Mouse (Mus musculus) thymus, adult 2 months (tissue): ENCODE measurements at regions not wholly inside any gene's neighbourhood (a gene's known extent, or its start where the extent isn't known, plus 50 kb on each side); places are given as distances from the start of the nearest gene placed in this dataset.

ENCODE experiments used
- DNase-seq: peaks from one replicate; pipeline ENCODE4 v3.0.0; 2021
- H3K27ac ChIP-seq: fragments of 200-500 bp; 2 replicates; pipeline ENCODE4 v1.5.1; 2012; ENCODE audit warnings: low read length, control low read depth; ENCODE audit not compliant: control insufficient read depth, insufficient read depth
- H3K27me3 ChIP-seq: fragments of 200-500 bp; 2 replicates; pipeline ENCODE4 v1.6.1; 2012; ENCODE audit warnings: mild to moderate bottlenecking, low read length, moderate library complexity, mixed read lengths; ENCODE audit not compliant: control insufficient read depth, insufficient read depth
- H3K36me3 ChIP-seq: fragments of 200-500 bp; 2 replicates; pipeline ENCODE4 v1.6.1; 2012; ENCODE audit warnings: mild to moderate bottlenecking, low read length, moderate library complexity; ENCODE audit not compliant: control insufficient read depth, insufficient read depth
- H3K4me1 ChIP-seq: fragments of 200-500 bp; replicated peaks from 2 replicates; pipeline ENCODE4 v1.6.1; 2012; ENCODE audit warnings: low read length; ENCODE audit not compliant: control insufficient read depth, insufficient read depth
- H3K4me3 ChIP-seq: fragments of 200-500 bp; 2 replicates; pipeline ENCODE4 v1.5.1; 2012; ENCODE audit warnings: mild to moderate bottlenecking, low read length, control low read depth, moderate library complexity; ENCODE audit not compliant: control insufficient read depth, insufficient read depth
- CTCF ChIP-seq: fragments of 200-500 bp; IDR thresholded peaks from 2 replicates; pipeline ENCODE4 v1.5.1; 2012; ENCODE audit warnings: mild to moderate bottlenecking, control low read depth, low read length, moderate library complexity, borderline replicate concordance; ENCODE audit not compliant: control insufficient read depth, poor library complexity, insufficient read depth; ENCODE audit errors: extremely low read depth
- POLR2A ChIP-seq: fragments of 200-500 bp; IDR thresholded peaks from 2 replicates; pipeline ENCODE4 v1.6.1; 2012; ENCODE audit warnings: mild to moderate bottlenecking, low read length, control low read depth, moderate library complexity; ENCODE audit not compliant: control insufficient read depth, poor library complexity, insufficient read depth; ENCODE audit errors: extremely low read depth
- WGBS: fragments of 180-500 bp; shearing (Covaris S2); methylation state at CpG from one replicate; pipeline ENCODE4 v1.1.7; 2018; 5-methylcytosine and 5-hydroxymethylcytosine counted together

DNA sequence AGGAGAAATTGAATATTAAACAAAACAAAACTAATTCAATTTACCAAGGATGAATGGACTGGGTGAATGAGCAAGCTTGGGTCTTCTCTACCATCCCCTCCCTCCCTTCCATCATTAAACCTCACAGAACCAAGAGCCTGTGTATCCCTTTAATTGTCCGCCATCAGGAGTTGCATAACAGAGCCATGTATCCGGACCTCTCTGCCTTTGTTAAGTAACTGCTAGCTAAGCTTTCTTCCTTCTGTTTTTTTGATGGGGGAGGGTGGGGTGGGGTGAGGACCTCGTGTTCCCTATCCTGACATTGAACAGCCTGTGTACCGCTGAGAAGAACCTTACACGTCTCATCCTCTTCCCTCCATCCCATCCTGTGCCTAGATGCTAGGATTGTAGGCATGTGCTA is 274.0 kb downstream of the Pmp22 start:
- TF ChIP-seq POLR2A (no peak), CTCF (no peak)
- no peak for DNase-seq
- Histone ChIP-seq H3K36me3 (no peaks in the 10 kb centered on the region), H3K4me1 (no peaks in the 10 kb centered on the region), H3K27me3 (no peaks in the 10 kb centered on the region), H3K4me3 (no peak overlapping the region), H3K27ac (no peak overlapping the region)
- WGBS, result 34% methylated on average over 5 of the region's 5 CpGs

DNA sequence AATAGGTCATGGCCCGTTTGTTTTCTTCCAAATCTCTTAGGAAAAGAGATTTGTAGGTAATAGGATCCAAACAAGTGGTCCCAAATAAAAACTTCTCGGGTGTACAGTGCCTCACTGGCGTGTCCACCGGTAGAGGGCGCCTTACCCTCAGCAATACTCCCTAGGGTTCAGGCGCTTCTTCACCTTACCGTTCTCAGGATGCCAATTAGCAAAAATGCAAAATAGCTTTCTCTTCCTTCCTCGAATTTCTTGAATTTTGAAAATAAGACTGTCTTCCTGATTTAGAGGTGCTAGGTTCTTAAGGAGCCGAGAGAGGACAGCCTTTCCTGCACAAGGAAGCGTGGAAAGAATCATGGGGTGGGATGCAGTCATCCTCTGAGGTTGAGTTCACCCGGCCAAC is 275.9 kb downstream of the Pmp22 start:
- 17% methylated on average over 11 of the region's 11 CpGs for WGBS
- H3K4me1 ChIP-seq, result no peaks in the 10 kb centered on the region
- H3K36me3 ChIP-seq, result no peaks in the 10 kb centered on the region
- no peak overlapping the region for H3K27ac ChIP-seq
- TF ChIP-seq CTCF (no peak), POLR2A (no peak)
- H3K4me3 ChIP-seq, result no peak overlapping the region
- peak; percentile 42 for DNase-seq
- no peaks in the 10 kb centered on the region for H3K27me3 ChIP-seq

DNA sequence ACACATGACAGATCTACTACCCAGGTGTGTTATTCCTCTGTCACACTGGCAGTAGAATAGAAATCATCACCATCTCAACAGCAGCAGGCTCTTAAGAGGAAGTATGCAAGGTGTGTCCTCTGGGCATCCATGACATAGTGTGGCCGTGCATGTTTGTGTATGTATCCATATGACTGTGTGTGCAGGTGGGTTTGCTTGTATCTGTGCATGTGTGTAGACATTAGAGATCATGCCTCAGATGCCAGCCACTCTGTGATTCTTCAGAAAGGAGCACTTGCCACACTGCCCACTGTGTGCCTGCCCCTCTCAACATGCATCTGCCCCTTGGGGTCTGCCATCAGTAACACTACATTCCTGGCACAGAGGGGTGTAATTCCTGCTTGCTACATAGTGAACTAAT is 280.6 kb downstream of the Pmp22 start:
- TF ChIP-seq POLR2A, result no peak
- no peak for TF ChIP-seq CTCF
- Histone ChIP-seq H3K27me3 (no peaks in the 10 kb centered on the region), H3K4me3 (no peak overlapping the region), H3K27ac (no peak overlapping the region), H3K36me3 (no peaks in the 10 kb centered on the region), H3K4me1 (no peaks in the 10 kb centered on the region)
- no peak for DNase-seq
- 70% methylated on average over 1 of the region's 1 CpGs for WGBS

DNA sequence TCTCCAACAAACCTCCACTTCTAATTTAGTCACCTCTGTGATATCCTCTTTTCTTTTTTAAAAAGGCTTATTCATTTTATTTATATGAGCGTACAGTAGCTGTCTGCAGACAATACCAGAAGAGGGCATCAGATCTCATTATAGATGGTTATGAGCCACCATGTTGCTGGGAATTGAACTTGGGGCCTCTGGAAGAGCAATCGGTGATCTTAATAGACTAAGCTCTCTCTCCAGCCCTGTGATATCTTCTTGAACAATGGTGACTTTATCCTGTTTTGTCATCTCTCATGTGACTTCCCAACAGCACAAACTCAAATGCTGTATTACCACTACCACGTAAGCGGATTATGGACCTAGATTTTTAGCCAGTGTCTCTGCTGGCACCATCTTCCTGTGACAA is 282.1 kb downstream of the Pmp22 start:
- Histone ChIP-seq H3K36me3 (no peaks in the 10 kb centered on the region), H3K27me3 (no peaks in the 10 kb centered on the region), H3K27ac (no peak overlapping the region), H3K4me3 (no peak overlapping the region), H3K4me1 (no peaks in the 10 kb centered on the region)
- 98% methylated on average over 4 of the region's 4 CpGs for WGBS
- TF ChIP-seq POLR2A (no peak), CTCF (no peak)
- no peak for DNase-seq

DNA sequence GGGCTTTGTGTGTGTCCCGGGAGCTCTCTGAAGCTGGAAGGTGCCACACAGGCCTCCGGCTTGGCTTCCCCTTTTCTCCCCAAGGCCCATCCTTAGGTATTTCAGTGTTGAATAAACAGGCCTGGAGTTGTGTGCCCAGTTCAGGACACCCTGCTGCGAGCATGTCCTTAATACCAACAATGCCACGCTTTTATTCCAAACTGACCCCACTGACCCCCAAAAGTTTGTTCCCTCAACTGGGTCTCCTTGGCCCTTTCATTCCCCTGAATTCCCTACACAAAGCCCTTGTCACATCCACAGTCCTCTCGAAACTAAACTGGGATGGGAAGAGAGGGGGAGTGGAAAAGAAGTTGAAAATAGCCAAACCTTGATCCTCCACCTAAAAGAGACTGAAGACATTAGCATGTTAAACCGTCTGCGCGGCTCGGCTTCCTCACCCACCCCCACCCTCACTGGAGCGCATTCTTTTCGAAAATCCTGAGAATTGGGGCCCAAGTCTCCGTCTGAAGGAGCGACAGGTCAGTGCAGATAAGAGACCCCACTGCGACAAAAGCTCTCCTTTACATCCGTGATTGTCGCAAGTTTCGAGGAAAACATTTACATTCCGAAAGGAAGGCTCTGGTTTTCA is 283.7 kb downstream of the Pmp22 start:
- Histone ChIP-seq H3K4me1 (no peaks in the 10 kb centered on the region), H3K27me3 (no peaks in the 10 kb centered on the region), H3K36me3 (no peaks in the 10 kb centered on the region), H3K4me3 (no peak overlapping the region), H3K27ac (no peak overlapping the region)
- WGBS, result 22% methylated on average over 18 of the region's 18 CpGs
- DNase-seq, result no peak
- TF ChIP-seq POLR2A (no peak), CTCF (no peak)

DNA sequence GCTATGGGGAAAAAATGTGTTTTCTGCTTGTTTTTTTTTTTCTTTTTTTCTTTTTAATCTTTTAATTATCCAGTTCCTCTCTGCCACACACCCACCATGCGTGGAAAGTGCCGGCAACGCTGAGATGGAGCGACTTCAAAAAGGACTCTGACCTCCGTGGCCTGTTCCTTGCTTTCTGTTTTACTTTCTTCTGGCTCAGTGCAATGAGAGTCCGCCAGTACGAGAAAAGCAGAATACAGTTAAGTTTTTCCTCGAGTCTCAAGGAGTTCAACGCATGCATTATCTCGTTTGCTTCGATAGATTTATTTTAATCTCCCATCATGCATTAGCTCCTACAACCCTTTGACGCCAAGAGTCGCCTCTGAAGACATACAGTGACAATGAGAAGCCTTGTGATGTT is 284.3 kb downstream of the Pmp22 start:
- no peak overlapping the region for H3K4me3 ChIP-seq
- H3K4me1 ChIP-seq, result no peaks in the 10 kb centered on the region
- no peak for DNase-seq
- 27% methylated on average over 13 of the region's 13 CpGs for WGBS
- no peaks in the 10 kb centered on the region for H3K27me3 ChIP-seq
- no peak for TF ChIP-seq CTCF
- TF ChIP-seq POLR2A, result no peak
- no peak overlapping the region for H3K27ac ChIP-seq
- no peaks in the 10 kb centered on the region for H3K36me3 ChIP-seq

DNA sequence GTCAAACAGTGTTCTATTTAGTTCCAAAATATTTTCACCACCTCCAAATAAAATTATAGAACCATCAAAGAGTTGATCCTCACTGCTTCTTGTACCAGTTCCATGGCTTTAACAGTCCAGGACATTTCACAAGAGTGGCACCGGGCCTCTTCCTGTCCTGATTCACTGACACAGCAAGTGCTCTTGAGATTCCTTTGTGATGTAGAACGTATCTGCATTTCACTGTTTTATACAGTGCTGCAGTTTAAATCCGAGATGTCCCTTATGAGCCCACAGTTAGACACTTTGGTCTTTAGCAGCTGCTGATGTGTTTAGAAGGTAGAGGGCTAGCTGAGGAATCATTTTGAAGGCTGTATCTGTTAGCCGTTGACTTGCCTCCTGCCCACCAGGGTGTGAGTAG is 284.8 kb downstream of the Pmp22 start:
- no peak overlapping the region for H3K4me3 ChIP-seq
- WGBS, result 92% methylated on average over 4 of the region's 4 CpGs
- H3K27me3 ChIP-seq, result no peaks in the 10 kb centered on the region
- H3K27ac ChIP-seq, result no peak overlapping the region
- no peaks in the 10 kb centered on the region for H3K36me3 ChIP-seq
- TF ChIP-seq CTCF (no peak), POLR2A (no peak)
- no peak for DNase-seq
- H3K4me1 ChIP-seq, result no peaks in the 10 kb centered on the region
